Mouse (Mus musculus) cortical plate, adult 2 months (tissue): Measurements from ENCODE around the gene 2510002D24Rik. TPM values are rescaled to one million over a fixed set of nuclear protein-coding genes. Genes with fewer than 3 reads are reported as not detected.
"Not testable (repeated sequence)": the region's sequence is repeated elsewhere in the genome, so short reads cannot be mapped to it uniquely, and the experiment has no call there.

Experiments
- H3K27ac ChIP-seq: fragments of 200-500 bp; 2 replicates; pipeline ENCODE4 v1.5.1; 2012; ENCODE audit warnings: low read length, control low read depth, inconsistent platforms; ENCODE audit not compliant: insufficient read depth
- H3K4me1 ChIP-seq: fragments of 200-500 bp; 2 replicates; pipeline ENCODE4 v1.6.1; 2011; ENCODE audit warnings: low read length; ENCODE audit not compliant: control insufficient read depth, insufficient read depth
- H3K4me3 ChIP-seq: fragments of 200-500 bp; 2 replicates; pipeline ENCODE4 v1.5.1; 2011; ENCODE audit warnings: mild to moderate bottlenecking, low read length, control low read depth; ENCODE audit not compliant: insufficient read depth
- CTCF ChIP-seq: fragments of 200-500 bp; IDR thresholded peaks from 2 replicates; pipeline ENCODE4 v1.5.1; 2011; ENCODE audit warnings: mild to moderate bottlenecking, control low read depth, low read length; ENCODE audit not compliant: insufficient read depth; ENCODE audit errors: extremely low read depth
- POLR2A ChIP-seq: fragments of 200-500 bp; IDR thresholded peaks from 2 replicates; pipeline ENCODE4 v1.6.1; 2011; ENCODE audit warnings: mild to moderate bottlenecking, low read length, control low read depth; ENCODE audit not compliant: insufficient read depth; ENCODE audit errors: extremely low read depth
- polyA plus RNA-seq: library from polyadenylated mRNA; depleted of rRNA; stranded (reverse); fragments of >200 nt; gene quantifications from 2 replicates; pipeline ENCODE4 v1.2.3, GENCODE M21; 2012

Gene 2510002D24Rik
- polyA plus RNA-seq, 1 experiment, result 52.8 TPM

GRCm38 (mm10) chr16:18846301-18846820 lies 10.0 kb downstream of the 2510002D24Rik start:
- Histone ChIP-seq H3K4me1 (no peaks in the 10 kb centered on the region), H3K4me3 (no peak overlapping the region), H3K27ac (no peak overlapping the region)
- TF ChIP-seq CTCF, result no peak
- TF ChIP-seq POLR2A, result no peak

- H3K4me1 ChIP-seq, H3K4me3 ChIP-seq, H3K27ac ChIP-seq: not testable (repeated sequence)
Measured at GRCm38 (mm10) chr16:18849521-18850190, 13.3 kb downstream of the 2510002D24Rik start.

GRCm38 (mm10) chr16:18858551-18858950 lies 22.2 kb downstream of the 2510002D24Rik start:
- no peak overlapping the region for H3K27ac ChIP-seq
- no peak overlapping the region for H3K4me3 ChIP-seq
- TF ChIP-seq CTCF (peak; percentile 25; the same call in 1 of the 2 replicates), POLR2A (no peak)
- no peaks in the 10 kb centered on the region for H3K4me1 ChIP-seq

GRCm38 (mm10) chr16:18860186-18860585 lies 23.8 kb downstream of the 2510002D24Rik start:
- TF ChIP-seq POLR2A, result no peak
- TF ChIP-seq CTCF, result no peak
- Histone ChIP-seq H3K4me3 (no peak overlapping the region), H3K4me1 (no peaks in the 10 kb centered on the region), H3K27ac (no peak overlapping the region)

- not testable (repeated sequence) for H3K4me3 ChIP-seq, H3K27ac ChIP-seq, H3K4me1 ChIP-seq
Measured at GRCm38 (mm10) chr16:18870495-18870894, 34.1 kb downstream of the 2510002D24Rik start.

GRCm38 (mm10) chr16:18876091-18876441 lies 39.7 kb downstream of the 2510002D24Rik start:
- Histone ChIP-seq H3K4me3 (peak overlapping the region; percentile 98), H3K4me1 (no peaks in the 10 kb centered on the region; the same call in 1 of the 2 replicates), H3K27ac (no peak overlapping the region)
- TF ChIP-seq CTCF, result no peak
- TF ChIP-seq POLR2A, result no peak

- H3K27ac ChIP-seq, result peak within 1 kb of the TSS; percentile 98
- TF ChIP-seq POLR2A (peak; percentile 81), CTCF (no peak)
- no peaks in the 10 kb centered on the region; the same call in 1 of the 2 replicates for H3K4me1 ChIP-seq
- H3K4me3 ChIP-seq, result peak within 1 kb of the TSS; percentile 98
Measured at GRCm38 (mm10) chr16:18876442-18877308, 40.3 kb downstream of the 2510002D24Rik start, which contains the start of the genes Mrpl40 and Hira. TSS of gene Mrpl40 (minus strand) at chr16:18876862. TSS of gene Hira (plus strand) at chr16:18877037.

GRCm38 (mm10) chr16:18877386-18878090 lies 41.2 kb downstream of the 2510002D24Rik start:
- Histone ChIP-seq H3K27ac (peak overlapping the region; percentile 31; the same call in 1 of the 2 replicates), H3K4me1 (no peaks in the 10 kb centered on the region; the same call in 1 of the 2 replicates), H3K4me3 (peak overlapping the region; percentile 98)
- TF ChIP-seq POLR2A, result peak; percentile 30; the same call in 1 of the 2 replicates
- TF ChIP-seq CTCF, result no peak

- 0 out of 2 replicates have a peak overlapping the region, but pooled peaks have one; percentile 31 for H3K27ac ChIP-seq
- TF ChIP-seq POLR2A (no peak), CTCF (no peak)
- H3K4me3 ChIP-seq, result peak overlapping the region; percentile 98
- H3K4me1 ChIP-seq, result no peaks in the 10 kb centered on the region; the same call in 1 of the 2 replicates
Measured at GRCm38 (mm10) chr16:18878091-18878720, 41.8 kb downstream of the 2510002D24Rik start.
